Mouse (Mus musculus) cortical plate, adult 2 months (tissue): ENCODE results near the gene Gm21773. TPM values are rescaled to one million over a fixed set of nuclear protein-coding genes. Genes with fewer than 3 reads are reported as not detected.
"Not testable (repeated sequence)": the region's sequence is repeated elsewhere in the genome, so short reads cannot be mapped to it uniquely, and the experiment has no call there.

ENCODE experiments used
- H3K27ac ChIP-seq: fragments of 200-500 bp; 2 replicates; pipeline ENCODE4 v1.5.1; 2012; ENCODE audit warnings: low read length, control low read depth, inconsistent platforms; ENCODE audit not compliant: insufficient read depth
- H3K4me1 ChIP-seq: fragments of 200-500 bp; 2 replicates; pipeline ENCODE4 v1.6.1; 2011; ENCODE audit warnings: low read length; ENCODE audit not compliant: control insufficient read depth, insufficient read depth
- H3K4me3 ChIP-seq: fragments of 200-500 bp; 2 replicates; pipeline ENCODE4 v1.5.1; 2011; ENCODE audit warnings: mild to moderate bottlenecking, low read length, control low read depth; ENCODE audit not compliant: insufficient read depth
- polyA plus RNA-seq: library from polyadenylated mRNA; depleted of rRNA; stranded (reverse); fragments of >200 nt; gene quantifications from 2 replicates; pipeline ENCODE4 v1.2.3, GENCODE M21; 2012; rRNA removed

Gene Gm21773
- polyA plus RNA-seq, result not detected in 2 replicates

DNA sequence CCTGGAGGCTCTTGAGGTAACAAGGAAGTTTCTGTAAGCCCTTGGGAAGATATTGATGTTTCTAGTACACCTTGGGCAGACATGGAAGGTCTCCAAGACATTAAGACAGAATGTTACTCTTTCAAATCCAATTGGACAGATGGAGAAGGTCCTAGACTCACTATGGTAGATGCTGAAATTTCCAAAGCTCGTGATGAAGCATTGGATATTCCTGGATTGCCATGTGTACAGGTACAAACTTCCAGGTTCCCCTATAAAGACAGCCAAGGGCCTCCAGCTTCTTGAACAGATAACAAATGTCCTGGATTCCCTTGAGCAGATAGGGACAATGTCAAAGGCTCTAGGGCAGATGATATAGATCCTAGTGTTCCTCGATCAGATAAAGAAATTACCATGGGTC, at the start of gene Gm21773:
TSS of gene Gm21773 (minus strand) at position 101 of the 400 bp plus-strand sequence.
- not testable (repeated sequence) for H3K4me3 ChIP-seq, H3K4me1 ChIP-seq, H3K27ac ChIP-seq
